Mouse (Mus musculus): ENCODE measurements at regions not wholly inside any gene's neighbourhood (a gene's known extent, or its start where the extent isn't known, plus 50 kb on each side); places are given as distances from the start of the nearest gene placed in this dataset.

DNA sequence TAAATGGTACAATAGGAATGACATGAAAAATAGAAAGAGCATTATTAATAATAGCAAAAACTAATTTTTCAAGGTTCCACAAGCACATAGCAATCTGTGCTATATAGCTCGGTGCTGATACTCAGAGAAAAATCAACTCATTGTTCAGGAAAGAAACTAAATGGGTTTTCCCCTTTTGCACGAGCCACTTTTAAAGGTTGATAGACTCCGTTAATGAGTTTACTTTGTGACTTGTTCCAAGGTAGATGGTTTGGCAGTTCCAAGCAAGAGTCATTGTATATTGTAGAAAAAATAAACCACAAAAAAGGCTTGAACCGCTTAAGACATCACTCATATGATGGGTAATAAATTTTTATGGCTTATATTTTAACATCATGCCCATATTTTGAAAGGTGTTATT is 105.0 kb upstream of the Intu start:
- no peak for DNase-seq
- TF ChIP-seq CTCF (IDR thresholded peaks at IDR 0.05; ENCODE audit: borderline replicate concordance, insufficient read depth, low read depth, low read length) (no peak), POLR2A (IDR thresholded peaks at IDR 0.05; ENCODE audit: borderline replicate concordance, insufficient read depth, low read length) (no peak)
- Histone ChIP-seq H3K27ac (ENCODE audit: insufficient read depth, low read length) (no peak overlapping the region), H3K4me3 (replicated peaks; ENCODE audit: insufficient read depth, low read depth, low read length) (no peak overlapping the region), H3K27me3 (ENCODE audit: control insufficient read depth, insufficient read depth, low read length) (no peaks in the 10 kb centered on the region), H3K4me1 (ENCODE audit: control insufficient read depth, insufficient read depth, low read length) (no peaks in the 10 kb centered on the region)
- WGBS = 96% methylated on average over 4 of the region's 4 CpGs

DNA sequence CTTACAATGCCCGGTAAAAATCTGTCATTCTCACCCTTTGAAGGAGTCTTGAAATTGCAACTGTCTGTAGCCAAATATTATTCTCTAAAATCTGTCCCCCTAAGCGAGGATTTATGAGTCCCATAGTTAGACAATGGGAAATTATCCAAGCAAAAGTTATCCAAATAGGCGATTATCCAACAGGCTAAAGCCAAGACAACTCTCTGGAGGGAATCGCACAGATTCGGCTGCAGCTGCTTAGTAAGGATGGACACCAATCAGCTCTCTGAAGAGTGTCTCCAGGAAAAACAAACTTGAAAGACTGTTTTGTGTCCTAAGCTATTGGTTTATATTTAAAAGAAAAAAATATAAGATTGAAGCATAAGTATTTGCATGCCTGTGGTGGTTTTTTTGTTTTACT is 103.1 kb upstream of the Intu start:
- Histone ChIP-seq H3K4me1 (ENCODE audit: control insufficient read depth, insufficient read depth, low read length) (no peaks in the 10 kb centered on the region), H3K27ac (ENCODE audit: insufficient read depth, low read length) (no peak overlapping the region), H3K27me3 (ENCODE audit: control insufficient read depth, insufficient read depth, low read length) (no peaks in the 10 kb centered on the region), H3K4me3 (replicated peaks; ENCODE audit: insufficient read depth, low read depth, low read length) (no peak overlapping the region)
- 6% methylated on average over 5 of the region's 5 CpGs for WGBS
- TF ChIP-seq CTCF (IDR thresholded peaks at IDR 0.05; ENCODE audit: borderline replicate concordance, insufficient read depth, low read depth, low read length) (no peak), POLR2A (IDR thresholded peaks at IDR 0.05; ENCODE audit: borderline replicate concordance, insufficient read depth, low read length) (no peak)
- DNase-seq = no peak

DNA sequence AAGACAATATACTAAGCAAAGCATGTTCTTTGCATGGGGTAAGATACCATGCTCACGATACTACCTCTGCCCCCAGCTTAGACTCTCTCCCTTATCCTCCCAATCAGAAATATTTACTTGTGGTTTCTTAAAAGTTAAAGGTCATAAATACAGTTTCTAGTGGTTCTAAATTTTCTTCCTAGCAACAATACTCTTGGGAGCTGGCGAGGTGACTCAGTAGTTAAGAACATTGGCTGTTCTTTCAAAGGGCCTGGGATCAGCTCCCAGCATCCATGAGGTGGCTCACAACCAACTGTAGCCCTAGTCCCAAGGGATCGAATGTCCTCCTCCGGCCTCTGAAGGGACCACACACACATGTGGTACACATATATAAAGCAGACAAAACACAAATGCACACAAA is 92.8 kb upstream of the Intu start:
- Histone ChIP-seq H3K27ac (ENCODE audit: insufficient read depth, low read length) (no peak overlapping the region), H3K4me1 (ENCODE audit: control insufficient read depth, insufficient read depth, low read length) (no peaks in the 10 kb centered on the region), H3K27me3 (ENCODE audit: control insufficient read depth, insufficient read depth, low read length) (no peaks in the 10 kb centered on the region), H3K4me3 (replicated peaks; ENCODE audit: insufficient read depth, low read depth, low read length) (no peak overlapping the region)
- 87% methylated on average over 4 of the region's 4 CpGs for WGBS
- no peak for TF ChIP-seq CTCF (IDR thresholded peaks at IDR 0.05; ENCODE audit: borderline replicate concordance, insufficient read depth, low read depth, low read length)
- TF ChIP-seq POLR2A (IDR thresholded peaks at IDR 0.05; ENCODE audit: borderline replicate concordance, insufficient read depth, low read length) = no peak
- no peak for DNase-seq

DNA sequence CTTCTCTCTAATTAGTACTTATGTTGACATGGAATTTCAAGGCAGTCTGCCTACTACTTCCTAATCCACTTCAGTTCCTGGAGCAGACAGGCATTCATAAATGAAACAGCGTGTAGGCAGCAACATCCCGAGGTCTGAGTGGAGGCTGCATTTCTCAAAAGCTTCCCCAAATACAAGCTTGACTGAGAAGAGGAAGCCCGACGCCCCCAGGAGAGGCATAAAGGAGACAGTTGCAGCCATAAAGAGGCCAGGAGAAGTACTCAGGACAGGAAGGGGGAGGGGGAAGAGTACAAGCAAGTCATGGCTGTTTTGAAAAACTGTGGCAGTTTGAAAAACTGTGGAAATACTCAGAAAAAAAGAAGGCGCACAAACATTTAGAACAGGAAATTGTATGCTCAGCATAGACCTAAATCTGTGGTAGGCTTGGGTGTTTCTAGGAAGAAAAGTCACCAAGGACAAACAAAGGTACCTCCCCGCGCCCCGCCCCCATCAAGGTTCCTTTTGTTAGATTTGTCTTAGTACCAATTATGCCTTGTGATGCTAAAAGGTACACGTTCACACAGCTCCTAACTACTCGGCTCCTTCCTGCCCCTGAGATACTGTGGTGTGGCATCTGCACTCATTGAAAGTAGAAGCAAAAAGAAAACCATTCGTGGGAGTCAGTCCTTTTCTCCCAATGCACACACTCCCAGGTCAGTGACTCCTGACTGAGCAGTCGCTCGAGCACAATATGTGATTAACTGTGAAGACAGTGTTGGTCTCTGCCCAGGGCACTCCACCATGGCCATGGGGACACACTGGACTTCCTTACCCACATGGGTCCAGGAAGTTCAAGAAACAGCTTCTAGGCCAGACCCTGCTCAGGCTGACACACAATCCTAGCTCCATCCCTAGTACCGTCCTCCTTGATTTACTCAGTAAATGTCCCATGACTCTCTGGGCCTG is 89.7 kb upstream of the Intu start:
- WGBS = 64% methylated on average over 14 of the region's 14 CpGs
- no peaks in the 10 kb centered on the region for H3K27me3 ChIP-seq (ENCODE audit: control insufficient read depth, insufficient read depth, low read length)
- TF ChIP-seq POLR2A (IDR thresholded peaks at IDR 0.05; ENCODE audit: borderline replicate concordance, insufficient read depth, low read length) (no peak), CTCF (IDR thresholded peaks at IDR 0.05; ENCODE audit: borderline replicate concordance, insufficient read depth, low read depth, low read length) (no peak)
- H3K27ac ChIP-seq (ENCODE audit: insufficient read depth, low read length) = no peak overlapping the region
- no peak for DNase-seq
- no peaks in the 10 kb centered on the region for H3K4me1 ChIP-seq (ENCODE audit: control insufficient read depth, insufficient read depth, low read length)
- no peak overlapping the region for H3K4me3 ChIP-seq (replicated peaks; ENCODE audit: insufficient read depth, low read depth, low read length)

DNA sequence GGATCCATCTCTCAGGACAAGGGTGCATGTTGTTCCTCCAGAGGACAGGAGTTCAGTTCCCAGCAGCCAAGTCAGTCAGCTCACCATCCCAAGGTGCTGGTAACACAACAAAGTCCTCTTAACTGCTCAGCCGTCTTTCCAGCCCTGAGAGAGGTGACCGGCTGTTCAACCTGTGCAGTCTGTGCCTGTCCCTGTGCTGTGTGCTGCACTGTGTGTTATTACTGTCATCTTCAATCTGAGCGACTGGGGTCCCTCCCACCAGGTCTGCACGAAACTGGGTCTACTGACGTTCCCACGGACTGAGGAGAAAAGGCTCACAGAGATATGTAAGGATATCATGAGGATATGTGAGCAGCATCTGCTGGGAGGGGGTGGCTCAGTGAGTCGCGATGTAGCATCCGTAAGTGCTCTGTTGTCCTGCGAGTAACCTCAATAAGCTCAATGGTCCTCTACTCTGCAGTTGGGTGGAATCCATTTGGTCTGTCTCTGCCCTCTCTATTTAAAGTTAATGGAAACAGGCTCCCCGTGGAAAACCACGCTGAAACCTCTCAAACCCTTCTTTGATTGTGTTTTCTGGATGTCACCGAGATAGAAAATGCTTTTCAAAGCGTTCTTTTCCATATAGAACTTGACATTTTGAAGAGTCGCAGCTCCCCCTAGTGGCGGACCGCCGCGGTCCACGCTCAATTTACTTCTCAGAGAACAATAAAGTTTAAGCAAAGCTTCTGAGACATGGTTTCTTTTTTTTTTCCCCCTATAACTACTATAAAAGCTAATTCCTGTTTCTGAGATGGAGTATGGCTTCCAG is 87.1 kb upstream of the Intu start:
- TF ChIP-seq POLR2A (IDR thresholded peaks at IDR 0.05; ENCODE audit: borderline replicate concordance, insufficient read depth, low read length) (no peak), CTCF (IDR thresholded peaks at IDR 0.05; ENCODE audit: borderline replicate concordance, insufficient read depth, low read depth, low read length) (peak; percentile 62; the same call in 1 of the 2 replicates)
- peak; percentile 14 to 29 for DNase-seq
- no peak overlapping the region for H3K4me3 ChIP-seq (replicated peaks; ENCODE audit: insufficient read depth, low read depth, low read length)
- no peaks in the 10 kb centered on the region for H3K4me1 ChIP-seq (ENCODE audit: control insufficient read depth, insufficient read depth, low read length)
- H3K27ac ChIP-seq (ENCODE audit: insufficient read depth, low read length) = no peak overlapping the region
- 28% methylated on average over 20 of the region's 20 CpGs for WGBS
- no peaks in the 10 kb centered on the region for H3K27me3 ChIP-seq (ENCODE audit: control insufficient read depth, insufficient read depth, low read length)

DNA sequence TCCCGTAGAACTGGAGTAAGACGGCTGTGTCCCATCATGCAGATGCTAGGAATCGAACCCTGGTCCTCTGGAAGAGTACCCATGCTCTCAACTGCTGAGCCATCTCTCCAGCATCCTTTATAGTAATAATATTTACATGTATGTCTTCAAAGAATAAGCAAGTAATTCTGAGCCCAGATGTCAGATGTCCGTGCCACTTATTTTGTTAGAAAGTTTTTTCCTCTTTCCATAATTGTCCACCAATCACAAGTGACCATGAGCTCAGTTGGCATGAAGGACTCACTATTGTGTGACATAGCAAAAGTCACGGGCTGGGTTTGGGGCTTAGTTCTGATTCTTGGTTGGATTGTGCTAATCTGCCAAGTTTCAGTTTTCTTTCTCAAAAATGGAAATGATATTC is 78.1 kb upstream of the Intu start:
- no peak for DNase-seq
- TF ChIP-seq CTCF (IDR thresholded peaks at IDR 0.05; ENCODE audit: borderline replicate concordance, insufficient read depth, low read depth, low read length) = no peak
- no peak for TF ChIP-seq POLR2A (IDR thresholded peaks at IDR 0.05; ENCODE audit: borderline replicate concordance, insufficient read depth, low read length)
- 85% methylated on average over 5 of the region's 5 CpGs for WGBS
- H3K4me3 ChIP-seq (replicated peaks; ENCODE audit: insufficient read depth, low read depth, low read length) = no peak overlapping the region
- no peak overlapping the region for H3K27ac ChIP-seq (ENCODE audit: insufficient read depth, low read length)
- no peaks in the 10 kb centered on the region for H3K27me3 ChIP-seq (ENCODE audit: control insufficient read depth, insufficient read depth, low read length)
- H3K4me1 ChIP-seq (ENCODE audit: control insufficient read depth, insufficient read depth, low read length) = no peaks in the 10 kb centered on the region

DNA sequence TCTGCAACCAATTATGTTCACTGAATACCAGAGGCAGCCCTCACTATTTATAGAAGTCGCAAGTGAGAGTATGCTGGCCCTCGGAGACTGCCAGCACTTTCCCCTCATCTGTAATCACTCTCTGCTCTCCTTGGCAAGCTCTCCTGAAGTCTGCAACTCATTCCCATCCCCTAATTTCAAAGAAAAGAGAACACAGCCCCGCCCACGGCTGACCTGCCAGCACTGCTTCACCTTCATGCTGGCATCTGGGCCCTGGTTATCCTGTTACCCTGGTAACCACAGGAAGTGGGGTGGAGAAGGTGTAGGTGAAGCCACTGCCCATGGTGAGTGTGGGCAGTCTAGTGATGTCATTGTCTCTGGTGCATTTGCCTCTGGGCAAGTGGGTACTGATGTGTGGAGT is 77.5 kb upstream of the Intu start:
- Histone ChIP-seq H3K4me1 (ENCODE audit: control insufficient read depth, insufficient read depth, low read length) (no peaks in the 10 kb centered on the region), H3K4me3 (replicated peaks; ENCODE audit: insufficient read depth, low read depth, low read length) (no peak overlapping the region), H3K27me3 (ENCODE audit: control insufficient read depth, insufficient read depth, low read length) (no peaks in the 10 kb centered on the region), H3K27ac (ENCODE audit: insufficient read depth, low read length) (no peak overlapping the region)
- WGBS = 24% methylated on average over 4 of the region's 4 CpGs
- TF ChIP-seq POLR2A (IDR thresholded peaks at IDR 0.05; ENCODE audit: borderline replicate concordance, insufficient read depth, low read length) (no peak), CTCF (IDR thresholded peaks at IDR 0.05; ENCODE audit: borderline replicate concordance, insufficient read depth, low read depth, low read length) (no peak)
- no peak for DNase-seq
